Mouse (Mus musculus) limb, embryonic 10.5 days (tissue): Measurements from ENCODE around the gene Slc16a8. TPM values are rescaled to one million over a fixed set of nuclear protein-coding genes. Genes with fewer than 3 reads are reported as not detected.
A peak's percentile ranks its signal among the peaks of the same experiment; 100 is the strongest.
"Not testable (repeated sequence)": the region's sequence is repeated elsewhere in the genome, so short reads cannot be mapped to it uniquely, and the experiment has no call there.

Experiments
- DNase-seq: peaks from one replicate; pipeline ENCODE4 v3.0.0-alpha.2; 2017; ENCODE audit warnings: low spot score
- H3K27ac ChIP-seq: fragments of 300-500 bp; sonication (generic); 2 replicates; pipeline ENCODE4 v1.5.1; 2016; ENCODE audit warnings: mild to moderate bottlenecking
- H3K27me3 ChIP-seq: fragments of 300-500 bp; sonication (generic); 2 replicates; pipeline ENCODE4 v1.6.1; 2016; ENCODE audit warnings: low read depth, mild to moderate bottlenecking; ENCODE audit not compliant: poor library complexity, severe bottlenecking
- H3K36me3 ChIP-seq: fragments of 300-500 bp; sonication (generic); 2 replicates; pipeline ENCODE4 v1.6.1; 2016; ENCODE audit warnings: mild to moderate bottlenecking, moderate library complexity
- H3K4me1 ChIP-seq: fragments of 300-500 bp; sonication (generic); 2 replicates; pipeline ENCODE4 v1.6.1; 2016
- H3K4me3 ChIP-seq: fragments of 300-500 bp; sonication (generic); 2 replicates; pipeline ENCODE4 v1.5.1; 2016; ENCODE audit warnings: mild to moderate bottlenecking, moderate library complexity
- H3K9me3 ChIP-seq: fragments of 300-500 bp; sonication (generic); replicated peaks from 2 replicates; pipeline ENCODE4 v1.6.1; 2016; ENCODE audit warnings: mild to moderate bottlenecking
- WGBS: fragments of 180-500 bp; shearing (Covaris S2); methylation state at CpG from one replicate; pipeline ENCODE4 v1.1.7; 2016; 5-methylcytosine and 5-hydroxymethylcytosine counted together
- polyA plus RNA-seq: library from polyadenylated mRNA; unstranded; fragments of >200 nt; fragmentation: Nextera tagmentation; extraction: Ambion mirVana; gene quantifications from 2 replicates; pipeline ENCODE4 v1.2.1, GENCODE M21; 2016

The Slc16a8 gene
- polyA plus RNA-seq, 1 experiment from 2014 or later, result not detected

DNA sequence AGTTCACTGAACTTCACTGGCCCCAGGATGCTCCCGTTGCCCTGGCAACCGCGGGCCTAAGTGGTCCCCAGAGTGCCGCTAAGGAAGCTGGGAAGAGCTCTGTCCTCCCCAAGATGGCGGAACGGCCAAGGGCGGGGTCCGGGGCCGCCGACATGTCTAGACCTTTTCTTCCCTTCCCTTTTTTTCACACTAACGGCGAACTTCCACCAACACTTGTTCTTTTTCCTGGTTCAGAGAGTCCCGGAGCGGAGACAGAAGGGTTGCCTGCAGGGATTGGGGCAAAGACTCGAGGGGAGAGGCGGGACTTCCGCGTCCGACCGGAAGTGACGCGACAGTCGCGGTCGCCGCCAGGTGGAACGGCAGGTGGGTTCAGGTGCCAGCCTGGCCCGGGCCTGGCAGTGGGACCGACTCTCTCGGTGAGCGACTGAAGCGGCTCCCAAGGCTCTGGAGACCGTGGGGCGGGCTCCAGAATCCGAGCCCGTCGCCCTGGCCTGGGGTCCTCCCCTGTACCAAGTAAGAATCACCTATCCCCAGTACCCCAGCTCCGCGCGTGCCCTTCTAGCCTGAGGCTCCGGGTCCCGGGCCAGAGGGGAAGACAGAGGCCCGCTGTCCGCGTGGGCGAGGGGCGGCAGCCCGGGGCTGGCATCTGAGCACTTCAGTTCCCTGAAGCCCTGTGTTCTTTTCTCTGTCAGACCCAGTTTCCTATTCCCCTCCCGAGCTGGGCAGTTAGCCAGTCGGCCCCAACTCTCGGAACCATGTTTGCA, 25.3 kb downstream of the Slc16a8 start, which contains the start of the genes Pick1 and Gm49486:
TSS of gene Pick1 (plus strand) at position 116 of the 764 bp plus-strand sequence.
TSS of gene Gm49486 (plus strand) at position 334 of the 764 bp plus-strand sequence.
- 2% methylated on average over 51 of the region's 51 CpGs for WGBS
- no peaks in the 10 kb centered on the region for H3K9me3 ChIP-seq

GRCm38 (mm10) chr15:79225780-79226179, 28.8 kb downstream of the Slc16a8 start:
- not testable (repeated sequence) for H3K27me3 ChIP-seq, H3K9me3 ChIP-seq, H3K27ac ChIP-seq, H3K4me3 ChIP-seq, DNase-seq, H3K36me3 ChIP-seq
- WGBS, result 68% methylated on average over 2 of the region's 2 CpGs
- H3K4me1 ChIP-seq, result peaks cover 41% of the 10 kb centered on the region

More for the DNA sequence above, 25.3 kb downstream of the Slc16a8 start, which contains the start of the genes Pick1 and Gm49486:
- Histone ChIP-seq H3K4me3 (peak within 1 kb of the TSS; percentile 82), H3K27ac (peak within 1 kb of the TSS; percentile 95), H3K4me1 (peaks cover 27% of the 10 kb centered on the region), H3K27me3 (no peaks in the 10 kb centered on the region), H3K36me3 (peaks cover 29% of the 10 kb centered on the region)
- DNase-seq, result peak; percentile 93

DNA sequence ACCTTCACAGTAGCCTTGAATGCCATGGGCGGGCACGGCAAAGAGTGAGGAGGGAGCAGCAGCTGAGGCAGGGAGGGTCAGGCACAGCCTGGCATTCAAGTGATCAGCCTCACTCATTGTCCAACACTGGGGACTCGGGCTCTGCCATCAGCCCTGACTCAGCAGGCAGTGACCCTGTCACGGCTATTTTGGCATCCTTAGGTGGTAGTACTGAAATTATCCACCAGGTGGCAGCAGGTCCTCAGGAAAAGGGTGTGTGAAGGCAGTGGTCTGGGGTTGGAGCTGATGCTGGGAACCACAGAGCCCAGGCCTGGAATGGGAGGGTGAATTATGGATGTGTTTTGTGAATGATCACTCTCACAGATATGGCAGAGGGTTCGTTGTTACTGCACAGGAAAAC, 29.9 kb downstream of the Slc16a8 start:
- Histone ChIP-seq H3K27ac (no peak overlapping the region), H3K27me3 (no peaks in the 10 kb centered on the region), H3K9me3 (no peaks in the 10 kb centered on the region), H3K4me1 (peaks cover 39% of the 10 kb centered on the region), H3K4me3 (no peak overlapping the region), H3K36me3 (no peaks in the 10 kb centered on the region)
- WGBS, result 9% methylated on average over 5 of the region's 5 CpGs
- peak; percentile 88 for DNase-seq

DNA sequence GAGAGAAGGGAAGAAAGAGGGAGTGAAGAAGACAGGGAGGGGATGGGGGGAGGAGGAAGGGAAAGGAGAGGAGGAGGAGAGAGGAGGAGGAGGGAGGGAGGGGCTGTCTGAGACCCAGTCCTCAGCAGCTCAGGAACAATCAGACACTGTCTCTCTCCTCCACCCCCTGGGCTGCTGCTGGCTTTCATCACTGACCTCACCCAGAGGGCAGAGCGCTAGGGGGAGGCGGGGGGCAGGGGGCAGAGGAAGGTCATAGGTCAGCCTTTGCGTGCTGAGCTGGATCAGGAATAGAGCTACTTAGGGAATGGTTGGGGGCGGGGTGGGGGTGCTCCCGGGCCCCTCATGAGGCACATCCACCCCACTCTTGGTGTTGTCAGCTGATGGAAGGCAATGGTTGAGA, 30.9 kb downstream of the Slc16a8 start:
- H3K4me3 ChIP-seq, result no peak overlapping the region
- no peak for DNase-seq
- H3K27me3 ChIP-seq, result no peaks in the 10 kb centered on the region
- WGBS, result 16% methylated on average over 5 of the region's 5 CpGs
- H3K27ac ChIP-seq, result peak overlapping the region; percentile 39; the same call in 1 of the 2 replicates
- H3K4me1 ChIP-seq, result peaks cover 39% of the 10 kb centered on the region
- H3K36me3 ChIP-seq, result no peaks in the 10 kb centered on the region
- H3K9me3 ChIP-seq, result no peaks in the 10 kb centered on the region

- H3K36me3 ChIP-seq, result no peaks in the 10 kb centered on the region
- no peak for DNase-seq
- H3K27ac ChIP-seq, result peak overlapping the region; percentile 28; the same call in 1 of the 2 replicates
- no peaks in the 10 kb centered on the region for H3K9me3 ChIP-seq
- no peaks in the 10 kb centered on the region for H3K27me3 ChIP-seq
- WGBS, result 0% methylated on average over 1 of the region's 1 CpGs
- peaks cover 32% of the 10 kb centered on the region for H3K4me1 ChIP-seq
- H3K4me3 ChIP-seq, result no peak overlapping the region
Measured at GRCm38 (mm10) chr15:79219572-79219971, 35.0 kb downstream of the Slc16a8 start.

GRCm38 (mm10) chr15:79216191-79216590, 38.4 kb downstream of the Slc16a8 start:
- Histone ChIP-seq H3K27me3 (no peaks in the 10 kb centered on the region), H3K36me3 (no peaks in the 10 kb centered on the region), H3K4me1 (peaks cover 18% of the 10 kb centered on the region), H3K4me3 (no peak overlapping the region), H3K27ac (no peak overlapping the region), H3K9me3 (no peaks in the 10 kb centered on the region)
- WGBS, result 63% methylated on average over 3 of the region's 3 CpGs
- DNase-seq, result no peak

DNA sequence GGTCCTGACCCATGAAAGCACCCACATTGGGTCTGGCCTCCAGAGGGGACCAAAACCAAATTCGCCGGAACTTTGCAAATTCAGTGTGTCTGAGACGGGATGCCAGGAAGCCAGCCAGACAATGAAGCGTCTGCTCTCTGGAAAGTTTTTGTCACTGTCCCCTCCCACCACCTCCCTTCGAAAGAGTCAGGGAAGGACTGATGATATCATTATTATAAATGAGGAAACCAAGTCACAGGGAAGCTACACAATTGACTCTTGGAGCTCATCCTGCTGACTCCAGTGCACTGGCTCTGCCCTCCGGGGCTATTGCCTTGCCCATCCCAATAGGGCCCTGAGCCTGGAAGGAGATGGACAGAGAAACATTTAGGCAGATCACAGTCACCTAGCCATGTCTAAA, 41.0 kb downstream of the Slc16a8 start:
- H3K36me3 ChIP-seq, result no peaks in the 10 kb centered on the region
- no peaks in the 10 kb centered on the region for H3K27me3 ChIP-seq
- H3K27ac ChIP-seq, result peak overlapping the region; percentile 65
- H3K4me1 ChIP-seq, result 0 out of 2 replicates have a peak, but pooled peaks cover 6% of the 10 kb centered on the region
- WGBS, result 81% methylated on average over 6 of the region's 6 CpGs
- no peaks in the 10 kb centered on the region for H3K9me3 ChIP-seq
- H3K4me3 ChIP-seq, result no peak overlapping the region
- no peak for DNase-seq

- Histone ChIP-seq H3K9me3 (no peaks in the 10 kb centered on the region), H3K4me3 (no peak overlapping the region), H3K27me3 (no peaks in the 10 kb centered on the region), H3K4me1 (0 out of 2 replicates have a peak, but pooled peaks cover 6% of the 10 kb centered on the region), H3K27ac (peak overlapping the region; percentile 65), H3K36me3 (no peaks in the 10 kb centered on the region)
- DNase-seq, result no peak
- 85% methylated on average over 26 of the region's 26 CpGs for WGBS
Measured at GRCm38 (mm10) chr15:79212750-79213446, 41.7 kb downstream of the Slc16a8 start.

- Histone ChIP-seq H3K4me3 (no peak overlapping the region), H3K9me3 (no peaks in the 10 kb centered on the region), H3K27ac (no peak overlapping the region), H3K4me1 (0 out of 2 replicates have a peak, but pooled peaks cover 4% of the 10 kb centered on the region), H3K27me3 (no peaks in the 10 kb centered on the region), H3K36me3 (no peaks in the 10 kb centered on the region)
- 71% methylated on average over 2 of the region's 2 CpGs for WGBS
- DNase-seq, result no peak
Measured at GRCm38 (mm10) chr15:79210357-79210756, 44.2 kb downstream of the Slc16a8 start.

GRCm38 (mm10) chr15:79208758-79209439, 45.7 kb downstream of the Slc16a8 start:
- H3K4me1 ChIP-seq, result no peaks in the 10 kb centered on the region
- WGBS, result 80% methylated on average over 27 of the region's 27 CpGs
- H3K27me3 ChIP-seq, result 0 out of 2 replicates have a peak, but pooled peaks cover 2% of the 10 kb centered on the region
- H3K9me3 ChIP-seq, result no peaks in the 10 kb centered on the region
- no peak overlapping the region for H3K27ac ChIP-seq
- H3K36me3 ChIP-seq, result no peaks in the 10 kb centered on the region
- no peak for DNase-seq
- H3K4me3 ChIP-seq, result no peak overlapping the region

GRCm38 (mm10) chr15:79208211-79208610, 46.4 kb downstream of the Slc16a8 start:
- Histone ChIP-seq H3K27me3 (peaks cover 8% of the 10 kb centered on the region), H3K4me3 (no peak overlapping the region), H3K27ac (no peak overlapping the region), H3K9me3 (no peaks in the 10 kb centered on the region), H3K4me1 (no peaks in the 10 kb centered on the region), H3K36me3 (no peaks in the 10 kb centered on the region)
- no peak for DNase-seq
- 81% methylated on average over 6 of the region's 6 CpGs for WGBS

GRCm38 (mm10) chr15:79202575-79202974, 52.0 kb downstream of the Slc16a8 start:
- Histone ChIP-seq H3K4me3 (no peak overlapping the region), H3K27me3 (peaks cover 20% of the 10 kb centered on the region), H3K36me3 (no peaks in the 10 kb centered on the region), H3K9me3 (no peaks in the 10 kb centered on the region), H3K4me1 (peaks cover 23% of the 10 kb centered on the region), H3K27ac (peak overlapping the region; percentile 80)
- no peak for DNase-seq
- 29% methylated on average over 10 of the region's 10 CpGs for WGBS
